In the genomic region with DNA sequence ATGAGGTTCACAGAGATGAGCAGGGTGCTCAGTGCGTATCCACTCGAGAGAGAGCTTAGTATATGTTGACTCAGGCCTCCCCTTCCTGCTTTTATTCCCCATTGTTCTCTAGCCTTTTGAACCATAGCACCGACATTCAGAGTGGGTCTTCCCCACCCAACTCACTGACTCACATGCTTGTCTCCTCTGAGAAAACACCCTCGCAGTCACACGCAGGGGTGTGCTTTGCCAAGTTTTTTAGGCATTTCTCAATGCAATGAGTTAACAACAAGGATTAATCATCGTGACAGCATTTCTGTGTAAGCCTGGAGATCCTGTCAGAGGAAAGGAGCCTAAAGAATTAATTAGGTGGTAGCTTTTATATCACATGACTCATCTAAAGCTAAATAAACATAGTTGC, we compare ENCODE assay signal across 11 mouse cellular contexts. TPM values are rescaled to one million over a fixed set of nuclear protein-coding genes. Genes with fewer than 3 reads are reported as not detected.
DNase-seq lines count a peak whose midpoint lies in the region; ATAC-seq and TF ChIP-seq lines count a peak whose summit lies in the region.
"Had no signal": no experiment of that assay in that cellular context is flagged by ENCODE, and none has a peak within 500 bp of the region (broad histone marks: within the 10 kb centered on the region; RNA-seq: fewer than 3 reads in every experiment).

No protein-coding gene starts in this region.

- H3K4me2 ChIP-seq in hindbrain, postnatal 0 days (ENCODE audit: low read depth, low read length) = no peak overlapping the region
- H3K4me2 ChIP-seq in hindbrain, embryonic 13.5 days = no peak overlapping the region
- H3K4me2 ChIP-seq: hindbrain, embryonic 15.5 days had no signal

- H3K9ac ChIP-seq in hindbrain, postnatal 0 days (replicated peaks; ENCODE audit: low read length) = no peak overlapping the region
- H3K9ac ChIP-seq in hindbrain, embryonic 13.5 days = no peak overlapping the region
- H3K9ac ChIP-seq: hindbrain, embryonic 15.5 days had no signal

- H3K4me1 ChIP-seq in hindbrain, postnatal 0 days (ENCODE audit: insufficient read depth, low read length) = no peaks in the 10 kb centered on the region
- H3K4me1 ChIP-seq in hindbrain, embryonic 13.5 days (replicated peaks) = no peaks in the 10 kb centered on the region
- H3K4me1 ChIP-seq: hindbrain, embryonic 15.5 days had no signal

- H3K27me3 ChIP-seq in hindbrain, postnatal 0 days (ENCODE audit: insufficient read depth, low read length) = no peaks in the 10 kb centered on the region
- no peaks in the 10 kb centered on the region for H3K27me3 ChIP-seq in hindbrain, embryonic 13.5 days
- H3K27me3 ChIP-seq: hindbrain, embryonic 15.5 days had no signal

- peak; percentile 24 for DNase-seq in hindbrain, postnatal 0 days (ENCODE audit: low spot score)
- DNase-seq in 3T3-L1 (ENCODE audit: low read depth, low spot score) (peak; percentile 74), adipocyte (ENCODE audit: low spot score) (peak; percentile 69)
- peak; percentile 14 to 23 for DNase-seq in left cerebral cortex, postnatal 14 days (ENCODE audit: low spot score in 2 of 2)
- no peak for DNase-seq in cerebellum, adult 9-10 months
- DNase-seq: heart, adult 2 months; thymus, adult 2 months had no signal

- H3K9me3 ChIP-seq in hindbrain, postnatal 0 days (ENCODE audit: low read length) = no peaks in the 10 kb centered on the region
- H3K9me3 ChIP-seq in hindbrain, embryonic 13.5 days = no peaks in the 10 kb centered on the region
- H3K9me3 ChIP-seq: hindbrain, embryonic 15.5 days had no signal

- no peak for ATAC-seq in hindbrain, postnatal 0 days
- no peak for ATAC-seq in hindbrain, embryonic 13.5 days (ENCODE audit: low FRiP score)
- no peak for ATAC-seq in erythroblast, adult 5-6 weeks (replicated peaks; ENCODE audit: low FRiP score, poor library complexity, severe bottlenecking)

- TF ChIP-seq CTCF in hindbrain, postnatal 0 days (IDR thresholded peaks at IDR 0.05; ENCODE audit: low read depth) = no peak

- 50% methylated on average over 6 of the region's 6 CpGs for WGBS in hindbrain, postnatal 0 days
- WGBS in hindbrain, embryonic 13.5 days = 57% methylated on average over 6 of the region's 6 CpGs

- H3K36me3 ChIP-seq in hindbrain, postnatal 0 days (ENCODE audit: insufficient read depth, low read length) = no peaks in the 10 kb centered on the region
- H3K36me3 ChIP-seq in hindbrain, embryonic 13.5 days = no peaks in the 10 kb centered on the region
- H3K36me3 ChIP-seq: hindbrain, embryonic 15.5 days had no signal

- no peak overlapping the region for H3K27ac ChIP-seq in hindbrain, postnatal 0 days
- H3K27ac ChIP-seq in hindbrain, embryonic 13.5 days = no peak overlapping the region
- H3K27ac ChIP-seq: heart, adult 2 months; hindbrain, embryonic 15.5 days had no signal

- no peak overlapping the region for H3K4me3 ChIP-seq in hindbrain, postnatal 0 days (ENCODE audit: low read length)
- H3K4me3 ChIP-seq in hindbrain, embryonic 13.5 days = no peak overlapping the region
- H3K4me3 ChIP-seq: heart, adult 2 months; hindbrain, embryonic 15.5 days had no signal

- intact Hi-C loops in left cerebral cortex, postnatal 14 days (cut with DNase I) = no loop called here

RNA-seq across cellular contexts. Expression of a gene that starts 29.3 kb away (rescaled TPM):
- 0.36 and 0.58 TPM in 2 replicates for total RNA-seq in hindbrain, postnatal 0 days (2014; rRNA removed)
- polyA plus RNA-seq in hindbrain, postnatal 0 days (2015; fragmentation: Nextera tagmentation; extraction: Ambion mirVana) = 0.15 and 0.16 TPM in 2 replicates
- polyA plus RNA-seq in hindbrain, embryonic 13.5 days (2015; fragmentation: Nextera tagmentation; extraction: Ambion mirVana) = 0.09 and 0.17 TPM in 2 replicates
- under 1 TPM in 1 of 2 experiments, not detected in 1; 0.08 TPM for total RNA-seq in left cerebral cortex, postnatal 14 days (2021)
- not detected in 2 replicates for total RNA-seq in erythroblast, adult 5-6 weeks (2015; ENCODE audit: low replicate concordance)
- total RNA-seq in erythroblast, adult 5-6 weeks (2017; ENCODE audit: low replicate concordance) = not detected in 2 replicates
- polyA plus RNA-seq: liver, embryonic 16.5 days had no signal
